Mouse (Mus musculus) kidney, postnatal 0 days (tissue): Measurements from ENCODE around the gene Rbp3. TPM values are rescaled to one million over a fixed set of nuclear protein-coding genes. Genes with fewer than 3 reads are reported as not detected.
A peak's percentile ranks its signal among the peaks of the same experiment; 100 is the strongest.

Source experiments
- ATAC-seq: fragments of 200-750 bp; cut with Nextera tagmentation; replicated peaks from 2 replicates; pipeline ENCODE4 v1.8.0; 2017; ENCODE audit warnings: low read depth, moderate number of reproducible peaks, moderate TSS enrichment, moderate library complexity; ENCODE audit not compliant: low FRiP score
- DNase-seq: peaks from one replicate; pipeline ENCODE4 v3.0.0-alpha.2; 2016; ENCODE audit warnings: low spot score
- H3K27ac ChIP-seq: fragments of 300-500 bp; sonication (generic); 2 replicates; pipeline ENCODE4 v1.5.1; 2014; ENCODE audit warnings: mild to moderate bottlenecking
- H3K27me3 ChIP-seq: fragments of 300-500 bp; sonication (generic); 2 replicates; pipeline ENCODE4 v1.6.1; 2014; ENCODE audit warnings: low read length, mixed read lengths; ENCODE audit not compliant: insufficient read depth
- H3K36me3 ChIP-seq: fragments of 300-500 bp; sonication (generic); 2 replicates; pipeline ENCODE4 v1.6.1; 2014; ENCODE audit warnings: low read length, mixed read lengths; ENCODE audit not compliant: insufficient read depth
- H3K4me1 ChIP-seq: fragments of 300-500 bp; sonication (generic); replicated peaks from 2 replicates; pipeline ENCODE4 v1.6.1; 2014; ENCODE audit warnings: antibody characterized with exemption, low read length, mixed read lengths; ENCODE audit not compliant: insufficient read depth
- H3K4me2 ChIP-seq: fragments of 300-500 bp; sonication (generic); 2 replicates; pipeline ENCODE4 v1.6.1; 2014; ENCODE audit warnings: mild to moderate bottlenecking, low read length, moderate library complexity, mixed read lengths
- H3K4me3 ChIP-seq: fragments of 300-500 bp; sonication (generic); replicated peaks from 2 replicates; pipeline ENCODE4 v1.5.1; 2014; ENCODE audit warnings: low read depth, low read length
- H3K9ac ChIP-seq: fragments of 300-500 bp; sonication (generic); 2 replicates; pipeline ENCODE4 v1.6.1; 2014; ENCODE audit warnings: low read depth, low read length
- H3K9me3 ChIP-seq: fragments of 300-500 bp; sonication (generic); replicated peaks from 2 replicates; pipeline ENCODE4 v1.6.1; 2016; ENCODE audit warnings: low read length, inconsistent platforms, mixed read lengths
- CTCF ChIP-seq: IDR thresholded peaks from 2 replicates; pipeline ENCODE4 v1.5.1; 2016; ENCODE audit warnings: antibody characterized with exemption, low read depth, mild to moderate bottlenecking, moderate library complexity
- WGBS: fragments of 180-500 bp; shearing (Covaris S2); extraction: QIAGEN DNeasy Blood & Tissue Kit; methylation state at CpG from one replicate; pipeline ENCODE4 v1.1.7; 2014; 5-methylcytosine and 5-hydroxymethylcytosine counted together
- polyA plus RNA-seq: library from polyadenylated mRNA; unstranded; fragments of >200 nt; fragmentation: Nextera tagmentation; extraction: Ambion mirVana; gene quantifications from 2 replicates; pipeline ENCODE4 v1.2.1, GENCODE M21; 2015

Rbp3 gene
- polyA plus RNA-seq, 1 experiment from 2014 or later, result not detected

- no peak overlapping the region for H3K27ac ChIP-seq
- WGBS, result 70% methylated on average over 5 of the region's 5 CpGs
- H3K9ac ChIP-seq, result no peak overlapping the region
- H3K9me3 ChIP-seq, result no peaks in the 10 kb centered on the region
- DNase-seq, result no peak
- no peak overlapping the region for H3K4me3 ChIP-seq
- no peak overlapping the region for H3K4me2 ChIP-seq
- no peak for ATAC-seq
- H3K27me3 ChIP-seq, result no peaks in the 10 kb centered on the region
- no peaks in the 10 kb centered on the region for H3K36me3 ChIP-seq
- H3K4me1 ChIP-seq, result no peaks in the 10 kb centered on the region
- TF ChIP-seq CTCF, result no peak
Measured at GRCm38 (mm10) chr14:33942222-33942621, 11.6 kb upstream of the Rbp3 start.

DNA sequence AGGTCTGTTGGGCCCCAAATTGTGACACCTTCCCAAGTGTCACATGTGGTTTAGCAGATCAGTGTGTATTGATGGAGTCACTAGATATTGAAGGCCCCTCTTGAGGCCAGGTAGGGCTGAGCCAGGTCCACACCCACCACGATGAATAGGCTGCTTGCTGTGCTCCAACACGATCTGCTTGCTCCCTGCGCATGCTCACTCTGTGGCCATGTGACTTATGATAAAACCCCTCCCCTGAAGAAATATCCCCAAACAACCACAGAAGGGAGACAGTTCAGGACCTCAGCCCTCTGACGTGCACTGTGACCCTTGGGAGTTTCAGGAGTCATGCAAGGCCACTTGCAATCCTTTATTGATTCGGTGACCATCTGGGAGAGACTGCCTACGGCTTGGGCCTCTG is 7.7 kb upstream of the Rbp3 start:
- Histone ChIP-seq H3K4me1 (no peaks in the 10 kb centered on the region), H3K27ac (no peak overlapping the region), H3K9me3 (no peaks in the 10 kb centered on the region), H3K36me3 (no peaks in the 10 kb centered on the region), H3K27me3 (no peaks in the 10 kb centered on the region), H3K4me3 (no peak overlapping the region), H3K4me2 (no peak overlapping the region), H3K9ac (no peak overlapping the region)
- DNase-seq, result no peak
- no peak for TF ChIP-seq CTCF
- no peak for ATAC-seq
- 82% methylated on average over 6 of the region's 6 CpGs for WGBS

GRCm38 (mm10) chr14:33952233-33952981 is 1.4 kb upstream of the Rbp3 start:
- Histone ChIP-seq H3K9ac (no peak overlapping the region), H3K4me2 (no peak overlapping the region), H3K4me3 (no peak overlapping the region), H3K9me3 (no peaks in the 10 kb centered on the region), H3K27ac (no peak overlapping the region), H3K27me3 (no peaks in the 10 kb centered on the region), H3K4me1 (no peaks in the 10 kb centered on the region), H3K36me3 (no peaks in the 10 kb centered on the region)
- no peak for DNase-seq
- WGBS, result 58% methylated on average over 6 of the region's 6 CpGs
- TF ChIP-seq CTCF, result peak; percentile 33; the same call in 1 of the 2 replicates
- ATAC-seq, result no peak

- H3K36me3 ChIP-seq, result no peaks in the 10 kb centered on the region
- H3K27ac ChIP-seq, result no peak overlapping the region
- H3K4me2 ChIP-seq, result no peak overlapping the region
- no peak overlapping the region for H3K9ac ChIP-seq
- ATAC-seq (no peak), DNase-seq (no peak)
- no peak overlapping the region for H3K4me3 ChIP-seq
- no peaks in the 10 kb centered on the region for H3K4me1 ChIP-seq
- H3K9me3 ChIP-seq, result no peaks in the 10 kb centered on the region
- no peak for TF ChIP-seq CTCF
- 77% methylated on average over 13 of the region's 13 CpGs for WGBS
- no peaks in the 10 kb centered on the region for H3K27me3 ChIP-seq
Measured at GRCm38 (mm10) chr14:33956055-33956454, 2.3 kb downstream of the Rbp3 start.

DNA sequence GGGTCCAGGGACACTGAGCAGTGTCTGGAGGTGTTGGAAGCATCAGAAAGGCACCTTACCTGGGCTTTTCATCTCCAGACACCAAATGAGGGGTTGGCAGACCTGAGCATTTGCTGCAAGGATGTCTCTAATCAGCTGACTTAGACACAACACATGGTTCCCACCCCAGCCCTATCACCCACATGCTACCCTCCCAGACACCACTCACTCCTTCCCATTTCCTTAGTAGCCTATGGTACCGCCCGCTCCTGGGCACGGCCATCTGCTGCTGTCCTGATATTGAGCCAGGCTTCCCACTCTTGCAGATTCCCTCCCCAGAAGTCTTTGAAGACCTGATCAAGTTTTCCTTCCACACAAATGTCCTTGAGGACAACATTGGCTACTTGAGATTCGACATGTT is 4.4 kb downstream of the Rbp3 start:
- H3K27me3 ChIP-seq, result no peaks in the 10 kb centered on the region
- no peak overlapping the region for H3K27ac ChIP-seq
- H3K9ac ChIP-seq, result no peak overlapping the region
- H3K4me3 ChIP-seq, result no peak overlapping the region
- ATAC-seq (no peak), DNase-seq (no peak)
- 80% methylated on average over 4 of the region's 4 CpGs for WGBS
- no peaks in the 10 kb centered on the region for H3K9me3 ChIP-seq
- no peaks in the 10 kb centered on the region for H3K36me3 ChIP-seq
- no peak overlapping the region for H3K4me2 ChIP-seq
- H3K4me1 ChIP-seq, result no peaks in the 10 kb centered on the region
- TF ChIP-seq CTCF, result no peak

- Histone ChIP-seq H3K4me1 (no peaks in the 10 kb centered on the region), H3K9me3 (no peaks in the 10 kb centered on the region), H3K9ac (no peak overlapping the region), H3K36me3 (no peaks in the 10 kb centered on the region), H3K27ac (no peak overlapping the region), H3K27me3 (no peaks in the 10 kb centered on the region), H3K4me2 (no peak overlapping the region), H3K4me3 (no peak overlapping the region)
- TF ChIP-seq CTCF, result no peak
- 69% methylated on average over 3 of the region's 3 CpGs for WGBS
- DNase-seq (no peak), ATAC-seq (no peak)
Measured at GRCm38 (mm10) chr14:33958841-33959240, 5.0 kb downstream of the Rbp3 start.

DNA sequence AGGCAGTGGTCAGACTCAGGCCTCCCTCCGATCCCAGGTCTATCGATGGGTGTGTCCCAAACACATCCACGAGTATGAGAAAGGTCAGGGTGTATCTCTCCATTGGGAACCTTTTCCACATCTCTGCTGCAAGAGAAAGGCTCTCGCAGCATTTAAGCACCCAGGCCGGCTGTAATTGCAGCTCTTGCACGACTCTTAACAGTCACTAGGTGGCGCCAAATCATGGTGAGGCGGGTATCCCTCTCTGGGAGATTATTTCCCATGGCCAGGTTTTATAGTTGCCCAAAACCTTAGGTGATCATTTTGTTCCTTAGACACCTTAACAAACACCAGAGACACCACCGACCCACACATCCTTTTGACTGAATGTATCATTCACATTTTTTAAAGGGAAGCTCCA is 5.5 kb downstream of the Rbp3 start:
- no peak overlapping the region for H3K9ac ChIP-seq
- ATAC-seq (no peak), DNase-seq (peak; percentile 77)
- no peaks in the 10 kb centered on the region for H3K36me3 ChIP-seq
- TF ChIP-seq CTCF, result peak; percentile 82
- H3K4me3 ChIP-seq, result no peak overlapping the region
- no peak overlapping the region for H3K27ac ChIP-seq
- no peak overlapping the region for H3K4me2 ChIP-seq
- 16% methylated on average over 9 of the region's 9 CpGs for WGBS
- no peaks in the 10 kb centered on the region for H3K4me1 ChIP-seq
- H3K27me3 ChIP-seq, result no peaks in the 10 kb centered on the region
- H3K9me3 ChIP-seq, result no peaks in the 10 kb centered on the region
